Mouse (Mus musculus) kidney, adult 2 months (tissue): ENCODE measurements around the gene Scrn1.

ENCODE experiments used
- CTCF ChIP-seq: fragments of 200-500 bp; conservative IDR thresholded peaks from 2 replicates; pipeline ENCODE4 v1.5.1; 2011; ENCODE audit warnings: low read depth, mild to moderate bottlenecking, control low read depth, low read length, moderate library complexity, mixed read lengths; ENCODE audit not compliant: insufficient read depth, insufficient read length
- POLR2A ChIP-seq: fragments of 200-500 bp; IDR thresholded peaks from one replicate; pipeline ENCODE4 v1.6.1; 2011; ENCODE audit warnings: low read depth, low read length, control low read depth

GRCm38 (mm10) chr6:54555816-54556215, 10.5 kb downstream of the Scrn1 start:
- TF ChIP-seq CTCF = no peak
- no peak for TF ChIP-seq POLR2A
